Mouse (Mus musculus) lung, embryonic 14.5 days (tissue): ENCODE data around the gene Fuz. TPM values are rescaled to one million over a fixed set of nuclear protein-coding genes. Genes with fewer than 3 reads are reported as not detected.

Source experiments
- ATAC-seq: fragments of 200-750 bp; cut with Nextera tagmentation; 2 replicates; pipeline ENCODE4 v1.8.0; 2017; ENCODE audit warnings: mild to moderate bottlenecking, moderate TSS enrichment, moderate library complexity; ENCODE audit not compliant: insufficient read depth
- DNase-seq: peaks from one replicate; pipeline ENCODE4 v3.0.0-alpha.2; 2015
- H3K27ac ChIP-seq: fragments of 300-500 bp; sonication (generic); 2 replicates; pipeline ENCODE4 v1.5.1; 2014; ENCODE audit warnings: low read depth, mild to moderate bottlenecking, moderate library complexity
- H3K27me3 ChIP-seq: fragments of 300-500 bp; sonication (generic); 2 replicates; pipeline ENCODE4 v1.6.1; 2014; ENCODE audit warnings: low read length, control low read depth; ENCODE audit not compliant: insufficient read depth
- H3K36me3 ChIP-seq: fragments of 300-500 bp; sonication (generic); 2 replicates; pipeline ENCODE4 v1.6.1; 2014; ENCODE audit warnings: control low read depth; ENCODE audit not compliant: insufficient read depth
- H3K4me1 ChIP-seq: fragments of 300-500 bp; sonication (generic); 2 replicates; pipeline ENCODE4 v1.6.1; 2014; ENCODE audit warnings: antibody characterized with exemption, control low read depth; ENCODE audit not compliant: insufficient read depth
- H3K4me2 ChIP-seq: fragments of 300-500 bp; sonication (generic); 2 replicates; pipeline ENCODE4 v1.6.1; 2014; ENCODE audit warnings: mild to moderate bottlenecking
- H3K4me3 ChIP-seq: fragments of 300-500 bp; sonication (generic); 2 replicates; pipeline ENCODE4 v1.5.1; 2014; ENCODE audit warnings: low read depth, low read length
- H3K9ac ChIP-seq: fragments of 300-500 bp; sonication (generic); 2 replicates; pipeline ENCODE4 v1.6.1; 2014
- H3K9me3 ChIP-seq: fragments of 300-500 bp; sonication (generic); 2 replicates; pipeline ENCODE4 v1.6.1; 2016; ENCODE audit warnings: low read depth, low read length, control low read depth
- CTCF ChIP-seq: IDR thresholded peaks from 2 replicates; pipeline ENCODE4 v1.5.1; 2016; ENCODE audit warnings: antibody characterized with exemption, low read depth
- WGBS: fragments of 180-500 bp; shearing (Covaris S2); extraction: QIAGEN DNeasy Blood & Tissue Kit; methylation state at CpG from one replicate; pipeline ENCODE4 v1.1.7; 2014; 5-methylcytosine and 5-hydroxymethylcytosine counted together
- polyA plus RNA-seq: library from polyadenylated mRNA; unstranded; fragments of >200 nt; fragmentation: Nextera tagmentation; extraction: Ambion mirVana; gene quantifications from 2 replicates; pipeline ENCODE4 v1.2.1, GENCODE M21; 2014

The Fuz gene
- 17.7 and 19.1 TPM in 2 replicates for polyA plus RNA-seq

DNA sequence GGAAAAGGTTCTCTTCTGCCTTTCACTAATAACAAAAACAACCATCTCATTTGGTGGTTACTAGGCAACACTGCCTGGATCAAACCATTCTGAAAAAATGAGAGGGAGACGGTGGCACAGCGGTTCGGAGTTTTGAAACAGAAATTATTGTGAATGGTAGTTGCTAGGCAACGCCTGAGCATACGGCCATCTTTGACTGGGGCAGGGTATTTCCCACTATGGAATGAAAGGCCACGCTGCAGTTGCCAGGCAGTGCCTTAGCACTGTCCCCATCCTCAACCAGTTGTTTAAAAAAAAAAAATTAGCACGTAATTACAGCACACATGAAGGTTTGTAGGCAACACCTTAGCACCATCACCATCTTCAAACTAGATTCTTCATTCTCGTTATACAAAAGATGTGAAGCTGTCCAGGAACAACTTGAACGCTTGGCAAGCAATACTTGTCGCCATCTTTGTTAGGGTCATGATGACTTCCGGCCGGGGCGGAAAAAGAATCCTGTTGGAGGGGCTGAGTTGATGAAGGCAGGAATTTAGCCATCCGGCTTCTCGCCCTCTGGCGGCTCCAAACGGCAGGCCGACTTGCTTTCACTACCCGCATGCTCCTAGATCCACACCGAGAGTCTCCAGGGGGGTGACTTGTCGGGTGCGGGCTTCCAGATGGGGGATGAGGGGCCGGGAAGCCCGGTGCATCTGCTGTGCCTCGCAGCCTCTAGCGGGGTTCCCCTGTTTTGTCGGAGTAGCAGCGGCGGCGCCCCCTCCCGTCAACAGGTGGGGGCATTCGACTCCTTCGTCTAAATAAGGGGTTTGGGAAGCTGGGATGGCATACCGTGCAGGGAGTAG lies at the start of gene Fuz:
Fuz (plus strand) TSS at position 487 of the 842 bp plus-strand sequence.
- Histone ChIP-seq H3K27me3 (no peaks in the 10 kb centered on the region), H3K27ac (peak within 1 kb of the TSS; percentile 87), H3K4me2 (peak within 1 kb of the TSS; percentile 69), H3K4me3 (peak within 1 kb of the TSS; percentile 68), H3K36me3 (peaks cover 23% of the 10 kb centered on the region), H3K9ac (peak within 1 kb of the TSS; percentile 75), H3K4me1 (peaks cover 19% of the 10 kb centered on the region), H3K9me3 (no peaks in the 10 kb centered on the region)
- DNase-seq (peak; percentile 97), ATAC-seq (peak; percentile 48)
- peak; percentile 72 for TF ChIP-seq CTCF
- WGBS = under 1% methylated on average over 34 of the region's 34 CpGs

DNA sequence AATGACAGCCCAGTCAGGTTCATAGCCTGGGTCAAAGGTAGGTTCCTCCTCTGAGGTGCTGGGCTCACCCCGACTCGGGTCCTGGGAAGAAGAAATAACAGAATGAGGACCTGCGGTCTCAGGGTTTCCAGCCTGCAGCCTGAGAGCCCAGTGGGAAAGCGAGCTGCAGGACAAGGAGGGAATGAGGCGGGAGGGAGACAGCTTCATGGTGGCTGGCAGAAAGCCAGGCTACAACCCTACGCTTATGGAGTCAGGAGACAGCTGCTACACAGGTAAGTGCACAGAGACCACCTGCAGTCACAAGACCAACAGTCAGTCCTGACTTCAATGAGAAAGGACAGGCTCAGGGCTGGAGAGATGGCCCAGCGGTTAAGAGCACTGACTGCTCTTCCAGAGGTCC lies 49.1 kb upstream of the Fuz start:
- ATAC-seq = no peak

DNA sequence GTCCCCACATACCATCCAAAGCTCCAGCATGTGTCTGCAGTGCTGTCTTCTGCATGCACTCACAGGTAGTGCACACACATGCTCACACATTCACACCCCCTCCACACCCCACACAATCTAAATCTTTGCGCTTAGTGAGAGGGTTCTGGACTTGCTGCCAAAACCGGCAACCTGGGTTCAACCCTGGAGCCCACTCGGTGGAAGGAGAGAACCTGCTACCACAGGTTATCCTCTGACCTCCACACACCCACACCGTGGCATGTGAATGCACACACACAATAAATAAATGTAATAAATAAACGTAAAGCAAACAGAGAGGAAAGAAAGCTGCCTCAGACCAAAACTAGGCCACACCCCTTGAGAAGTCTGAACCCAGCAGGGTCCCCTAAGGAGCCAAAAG lies 48.1 kb upstream of the Fuz start:
- DNase-seq (no peak), ATAC-seq (no peak)
- TF ChIP-seq CTCF = no peak
- peak overlapping the region; percentile 43 for H3K9ac ChIP-seq
- H3K4me3 ChIP-seq = peak overlapping the region; percentile 83
- H3K4me1 ChIP-seq = peaks cover 7% of the 10 kb centered on the region; the same call in 1 of the 2 replicates
- H3K27me3 ChIP-seq = no peaks in the 10 kb centered on the region
- peak overlapping the region; percentile 76 for H3K4me2 ChIP-seq
- H3K27ac ChIP-seq = peak overlapping the region; percentile 6; the same call in 1 of the 2 replicates
- peaks cover 54% of the 10 kb centered on the region for H3K36me3 ChIP-seq
- 64% methylated on average over 5 of the region's 5 CpGs for WGBS
- no peaks in the 10 kb centered on the region for H3K9me3 ChIP-seq

More for the DNA sequence above, 49.1 kb upstream of the Fuz start:
- H3K27me3 ChIP-seq = no peaks in the 10 kb centered on the region
- peaks cover 7% of the 10 kb centered on the region; the same call in 1 of the 2 replicates for H3K4me1 ChIP-seq
- TF ChIP-seq CTCF = no peak
- H3K9me3 ChIP-seq = no peaks in the 10 kb centered on the region
- H3K4me3 ChIP-seq = no peak overlapping the region
- WGBS = 91% methylated on average over 7 of the region's 7 CpGs
- no peak overlapping the region for H3K9ac ChIP-seq
- H3K27ac ChIP-seq = no peak overlapping the region
- H3K4me2 ChIP-seq = no peak overlapping the region
- no peak for DNase-seq
- H3K36me3 ChIP-seq = peaks cover 54% of the 10 kb centered on the region

DNA sequence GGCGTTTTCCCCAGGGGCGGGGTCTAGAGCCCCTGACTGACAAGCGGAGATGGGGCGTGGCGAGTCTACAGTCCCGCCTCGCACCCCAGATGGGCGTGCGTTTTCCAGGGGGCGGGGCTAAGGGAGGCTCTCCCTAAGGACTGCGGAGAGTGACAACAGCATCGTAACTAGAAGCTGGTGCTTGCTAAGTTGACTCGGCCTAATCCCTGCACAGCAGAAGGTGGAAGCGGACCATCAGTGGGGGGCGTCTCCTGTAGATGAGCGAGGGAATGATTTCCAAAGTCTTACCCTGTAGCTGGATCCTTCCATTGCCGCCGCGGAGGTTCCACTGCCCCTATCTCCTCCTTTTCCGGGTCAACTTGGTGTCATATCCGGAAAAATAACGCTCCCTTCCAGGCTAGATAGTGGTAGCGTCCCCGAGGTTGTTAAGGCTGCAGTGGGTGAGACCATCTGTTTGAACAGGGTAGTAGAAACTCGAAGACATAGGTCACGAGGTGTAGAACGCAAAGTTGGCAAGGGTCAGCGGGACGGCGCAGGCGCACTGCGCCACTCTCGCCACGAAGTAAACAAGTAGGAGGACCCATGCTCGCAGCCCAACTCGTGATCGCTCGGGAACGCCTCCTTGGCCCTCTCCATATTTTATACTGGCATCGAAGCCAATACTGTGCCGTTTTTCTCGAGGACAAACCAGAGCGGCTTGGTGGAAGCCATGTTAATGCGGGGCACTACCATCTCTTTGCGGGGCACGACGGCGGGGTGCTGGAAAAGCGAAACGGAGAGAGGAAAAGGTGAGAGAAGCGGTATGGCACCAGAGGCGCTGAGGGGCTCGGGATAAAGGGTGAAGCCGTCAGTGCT lies 47.1 kb upstream of the Fuz start, which contains the start of the genes Akt1s1 and Tbc1d17:
Akt1s1 (plus strand) TSS at position 431 of the 855 bp plus-strand sequence.
Tbc1d17 (minus strand) TSS at position 519 of the 855 bp plus-strand sequence.
- WGBS = under 1% methylated on average over 54 of the region's 54 CpGs
- Histone ChIP-seq H3K9me3 (no peaks in the 10 kb centered on the region), H3K27ac (peak within 1 kb of the TSS; percentile 98), H3K36me3 (peaks cover 53% of the 10 kb centered on the region), H3K4me3 (peak within 1 kb of the TSS; percentile 83), H3K9ac (peak within 1 kb of the TSS; percentile 84), H3K27me3 (no peaks in the 10 kb centered on the region), H3K4me1 (peaks cover 12% of the 10 kb centered on the region), H3K4me2 (peak within 1 kb of the TSS; percentile 76)
- ATAC-seq (peak; percentile 84), DNase-seq (peak; percentile 99)
- TF ChIP-seq CTCF = no peak

DNA sequence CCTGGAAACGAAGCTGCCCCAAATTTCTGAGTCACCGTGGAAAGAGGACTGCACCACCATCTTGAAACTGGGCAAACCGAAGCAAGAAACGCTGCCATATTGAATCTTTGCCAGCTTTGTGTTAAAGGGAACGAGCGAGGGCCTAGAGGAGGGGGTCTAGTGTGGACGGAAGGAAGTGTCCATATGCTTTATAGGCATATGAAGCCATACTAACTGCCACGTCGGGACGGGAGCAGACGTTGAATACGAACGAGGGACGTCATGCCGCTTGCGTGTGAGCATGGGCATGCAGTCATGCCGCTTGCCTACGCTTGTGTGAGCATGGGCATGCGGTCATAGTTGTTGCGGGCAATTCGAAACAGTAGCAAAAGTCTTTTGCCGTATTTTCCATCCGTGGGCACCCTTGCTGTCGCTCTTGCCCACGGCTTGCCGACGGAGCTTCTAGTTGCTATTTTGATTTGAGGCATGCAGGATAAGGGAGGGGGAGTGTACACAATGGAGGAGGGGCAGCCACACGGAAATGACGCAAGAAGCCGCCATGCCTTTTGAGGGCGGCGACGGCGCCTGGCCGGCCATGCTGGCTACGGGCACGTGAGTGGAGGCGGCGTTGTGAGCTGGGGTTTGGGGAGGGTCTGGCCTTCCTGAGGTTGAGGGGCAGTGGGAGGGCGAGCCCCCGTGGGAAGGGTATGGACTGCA lies 46.3 kb upstream of the Fuz start:
- ATAC-seq (peak; percentile 60), DNase-seq (peak; percentile 96)
- Histone ChIP-seq H3K27ac (peak overlapping the region; percentile 98), H3K36me3 (peaks cover 48% of the 10 kb centered on the region), H3K9ac (peak overlapping the region; percentile 84), H3K4me1 (peaks cover 17% of the 10 kb centered on the region), H3K4me2 (peak overlapping the region; percentile 76), H3K27me3 (no peaks in the 10 kb centered on the region), H3K9me3 (no peaks in the 10 kb centered on the region), H3K4me3 (peak overlapping the region; percentile 83)
- TF ChIP-seq CTCF = no peak
- under 1% methylated on average over 41 of the region's 41 CpGs for WGBS

DNA sequence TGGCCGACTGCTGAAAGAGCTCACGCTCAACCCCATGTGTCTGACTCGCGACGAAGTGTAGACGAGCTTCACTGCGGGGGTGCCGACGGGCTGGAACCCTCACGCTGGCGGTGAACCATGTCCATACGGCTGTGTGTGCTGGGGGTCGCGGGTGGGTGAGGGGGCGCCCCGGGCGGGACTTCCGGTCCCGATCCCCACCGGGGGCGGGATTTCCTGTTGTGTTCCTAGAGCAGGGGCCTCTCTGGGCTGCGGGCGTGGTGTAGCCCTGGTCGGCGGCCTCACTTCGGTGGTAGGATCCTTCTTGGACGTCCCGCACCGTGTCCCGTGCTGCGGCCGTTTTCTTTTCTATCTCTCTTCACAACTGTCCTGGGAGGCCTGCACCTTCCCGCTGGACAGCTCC lies 45.7 kb upstream of the Fuz start:
- WGBS = under 1% methylated on average over 33 of the region's 33 CpGs
- peaks cover 22% of the 10 kb centered on the region for H3K4me1 ChIP-seq
- peak overlapping the region; percentile 98 for H3K27ac ChIP-seq
- DNase-seq (peak; percentile 90), ATAC-seq (peak; percentile 52)
- peaks cover 42% of the 10 kb centered on the region for H3K36me3 ChIP-seq
- no peak for TF ChIP-seq CTCF
- peak overlapping the region; percentile 76 for H3K4me2 ChIP-seq
- H3K9me3 ChIP-seq = no peaks in the 10 kb centered on the region
- peak overlapping the region; percentile 83 for H3K4me3 ChIP-seq
- H3K9ac ChIP-seq = peak overlapping the region; percentile 84
- H3K27me3 ChIP-seq = no peaks in the 10 kb centered on the region
